Mouse (Mus musculus): Measurements from ENCODE around the gene Kidins220.

DNA sequence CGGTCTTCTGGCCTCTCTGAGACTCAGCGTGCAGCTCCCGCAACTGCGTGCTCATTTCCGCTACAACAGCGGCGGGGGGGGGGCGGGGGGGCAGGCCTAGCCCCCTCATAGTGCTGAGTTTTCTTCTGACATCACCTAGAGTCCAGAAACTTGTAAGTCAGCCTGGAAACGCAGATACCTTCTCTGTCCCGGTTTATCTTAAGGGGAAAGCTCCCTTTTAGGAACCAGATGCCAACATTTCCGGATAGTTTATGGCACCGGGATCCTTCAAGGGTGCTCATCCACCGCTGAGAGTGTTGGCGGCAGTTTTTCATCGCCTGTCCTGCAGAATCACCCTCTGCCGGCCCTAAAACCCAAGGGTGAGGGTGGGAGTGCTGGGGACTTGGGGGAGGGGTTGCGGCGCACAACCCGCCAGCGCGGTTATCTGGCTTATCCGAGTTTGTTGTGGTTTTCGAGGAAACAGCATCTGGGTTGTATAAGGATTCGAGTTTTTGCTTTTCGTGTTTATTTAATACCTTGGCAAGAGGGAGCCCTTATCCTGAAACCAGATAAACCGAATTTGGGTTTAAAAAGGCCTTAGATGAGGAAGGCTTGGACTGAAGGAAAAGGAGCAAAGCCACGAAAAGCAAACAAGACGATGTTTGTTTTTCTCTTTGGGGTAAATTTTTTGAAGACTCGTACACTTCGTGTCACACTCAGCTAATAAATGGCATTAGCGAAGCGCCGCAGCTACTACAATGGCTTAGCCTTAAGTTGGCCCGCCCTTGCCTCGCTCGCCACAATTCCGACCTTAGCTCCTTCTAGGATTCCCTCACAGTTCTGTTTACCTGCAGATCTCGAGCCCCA, 125.1 kb downstream of the Kidins220 start:
- no peak for TF ChIP-seq POLR2A (IDR thresholded peaks at IDR 0.05; ENCODE audit: extremely low read depth, insufficient read depth, low read length)
- TF ChIP-seq CTCF (IDR thresholded peaks at IDR 0.05; ENCODE audit: low read depth, low read length) = no peak

Measured in liver, adult 2 months (tissue).